Mouse (Mus musculus): ENCODE measurements around the gene Rab30. TPM values are rescaled to one million over a fixed set of nuclear protein-coding genes. Genes with fewer than 3 reads are reported as not detected.

Gene Rab30
- total RNA-seq, 2 experiments from 2014 or later = 5.7 to 6.6 TPM

- intact Hi-C loops (cut with DNase I) = no loop called here
- DNase-seq = no peak
Measured at GRCm38 (mm10) chr7:92887230-92887629, 145.8 kb downstream of the Rab30 start.

- intact Hi-C loops (cut with DNase I) = no loop called here
- no peak for DNase-seq
Measured at GRCm38 (mm10) chr7:92890211-92890610, 148.8 kb downstream of the Rab30 start.

GRCm38 (mm10) chr7:92890618-92891230 is 149.3 kb downstream of the Rab30 start:
- DNase-seq = no peak
- intact Hi-C loops (cut with DNase I) = no loop called here

DNA sequence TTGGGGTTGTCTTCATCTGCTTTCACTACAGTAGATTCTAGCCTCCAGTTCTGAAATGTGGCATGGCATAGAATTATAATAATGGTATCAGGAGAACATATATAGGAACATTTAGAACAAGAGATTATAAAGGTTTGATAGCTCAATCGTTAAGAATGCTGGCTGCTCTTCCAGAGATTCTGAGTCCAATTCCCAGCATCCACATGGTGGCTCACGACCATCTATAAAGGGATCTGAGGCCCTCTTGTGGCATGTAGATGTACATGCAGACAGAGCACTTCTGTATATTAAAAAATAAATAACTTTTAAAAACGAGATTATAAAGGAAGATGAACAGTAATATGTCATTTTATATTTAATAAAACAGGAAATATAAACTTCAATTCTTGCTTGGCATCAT is 152.1 kb downstream of the Rab30 start:
- intact Hi-C loops (cut with DNase I) = loop anchor here (2.0 kb wide), 1 partner anchor 19 kb away; the partner anchor contains the start of genes Ddias and Prcp
- no peak for DNase-seq

Other genes with a start within 250 kb of the Rab30 start
- 10 to 100 TPM; 16.9 to 18.9 TPM for gene Ccdc90b, start 180.5 kb upstream of the Rab30 start, total RNA-seq (2021)
- gene Ankrd42, start 104.5 kb upstream of the Rab30 start, total RNA-seq (2021) = under 1 TPM; 0.31 to 0.69 TPM
- gene Pcf11, start 71.7 kb upstream of the Rab30 start, total RNA-seq (2021) = 10 to 100 TPM; 20.6 to 25.4 TPM
- under 1 TPM; 0.12 to 0.18 TPM for gene Ddias, start 132.6 kb downstream of the Rab30 start, total RNA-seq (2021)
- gene Prcp, start 132.9 kb downstream of the Rab30 start, total RNA-seq (2021) = 1 to 10 TPM; 4.2 to 4.7 TPM